Mouse (Mus musculus) urinary bladder, postnatal 14 days (tissue): ENCODE results near the gene Cmtm4.

Source experiments
- DNase-seq: peaks from one replicate; pipeline ENCODE4 v3.0.0; 2021; ENCODE audit warnings: low spot score

The Cmtm4 gene

GRCm38 (mm10) chr8:104374864-104375846 is 20.5 kb downstream of the Cmtm4 start:
- DNase-seq, result peak; percentile 82

- DNase-seq, result no peak
Measured at GRCm38 (mm10) chr8:104374269-104374668, 21.3 kb downstream of the Cmtm4 start.

- DNase-seq, result no peak
Measured at GRCm38 (mm10) chr8:104373779-104374178, 21.8 kb downstream of the Cmtm4 start.

GRCm38 (mm10) chr8:104371121-104371520 is 24.5 kb downstream of the Cmtm4 start:
- DNase-seq, result no peak

GRCm38 (mm10) chr8:104370071-104370470 is 25.5 kb downstream of the Cmtm4 start:
- no peak for DNase-seq

GRCm38 (mm10) chr8:104369591-104369990 is 26.0 kb downstream of the Cmtm4 start:
- no peak for DNase-seq

GRCm38 (mm10) chr8:104367398-104367797 is 28.2 kb downstream of the Cmtm4 start:
- no peak for DNase-seq

- DNase-seq, result no peak
Measured at GRCm38 (mm10) chr8:104365695-104366094, 29.9 kb downstream of the Cmtm4 start.

GRCm38 (mm10) chr8:104359778-104360456 is 35.7 kb downstream of the Cmtm4 start:
- no peak for DNase-seq

- DNase-seq, result no peak
Measured at GRCm38 (mm10) chr8:104358637-104359036, 37.0 kb downstream of the Cmtm4 start.

GRCm38 (mm10) chr8:104354504-104354903 is 41.1 kb downstream of the Cmtm4 start:
- no peak for DNase-seq

GRCm38 (mm10) chr8:104353186-104353585 is 42.4 kb downstream of the Cmtm4 start:
- DNase-seq, result no peak

GRCm38 (mm10) chr8:104350047-104350446 is 45.6 kb downstream of the Cmtm4 start:
- no peak for DNase-seq

GRCm38 (mm10) chr8:104348971-104349370 is 46.6 kb downstream of the Cmtm4 start:
- no peak for DNase-seq

GRCm38 (mm10) chr8:104346706-104347105 is 48.9 kb downstream of the Cmtm4 start:
- no peak for DNase-seq

- no peak for DNase-seq
Measured at GRCm38 (mm10) chr8:104344622-104345021, 51.0 kb downstream of the Cmtm4 start.

- peak; percentile 90 for DNase-seq
Measured at GRCm38 (mm10) chr8:104343957-104344356, 51.6 kb downstream of the Cmtm4 start.

GRCm38 (mm10) chr8:104342426-104342825 is 53.2 kb downstream of the Cmtm4 start:
- no peak for DNase-seq

GRCm38 (mm10) chr8:104341678-104342077 is 53.9 kb downstream of the Cmtm4 start:
- no peak for DNase-seq

- peak; percentile 78 for DNase-seq
Measured at GRCm38 (mm10) chr8:104341106-104341561, 54.5 kb downstream of the Cmtm4 start.

GRCm38 (mm10) chr8:104340233-104341105 is 55.1 kb downstream of the Cmtm4 start:
- DNase-seq, result peak; percentile 79

GRCm38 (mm10) chr8:104339983-104340232 is 55.7 kb downstream of the Cmtm4 start:
- DNase-seq, result no peak
